Mouse (Mus musculus): ENCODE measurements around the gene Ip6k1.
"Not testable (repeated sequence)": the region's sequence is repeated elsewhere in the genome, so short reads cannot be mapped to it uniquely, and the experiment has no call there.

Gene Ip6k1

DNA sequence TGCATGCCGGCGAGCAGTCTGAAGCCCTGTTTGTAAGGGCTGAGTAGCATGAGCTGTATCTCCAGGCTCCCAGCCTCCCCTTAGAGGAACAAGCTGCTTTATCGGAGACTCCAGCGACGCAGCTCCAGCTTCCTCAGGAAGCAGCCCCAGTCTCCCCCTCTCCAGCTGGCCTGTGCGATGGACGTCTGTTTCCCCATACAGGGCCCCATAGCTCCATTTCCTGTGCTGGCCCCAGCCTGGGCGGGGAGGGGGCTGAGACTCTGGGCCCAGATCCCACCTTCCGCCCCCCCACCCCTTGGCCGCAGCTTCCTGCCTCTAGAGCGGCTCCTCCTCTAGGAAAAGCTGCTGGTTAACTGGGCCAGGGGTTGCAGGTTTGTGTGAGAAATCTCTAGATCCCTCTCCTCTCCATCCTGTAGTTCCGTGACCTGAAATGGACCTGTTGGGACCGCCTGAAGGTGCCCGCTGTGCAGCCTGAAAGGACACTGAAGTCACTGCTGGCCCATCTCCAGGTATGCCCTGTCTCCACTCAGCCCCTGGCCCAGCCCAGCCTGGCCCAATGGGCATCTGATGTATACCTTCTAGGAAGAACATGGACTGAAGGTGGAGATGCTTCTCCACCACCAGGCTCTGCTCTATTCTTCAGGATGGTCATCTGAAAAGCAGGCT is 19.5 kb upstream of the Ip6k1 start, which contains the start of gene Gm20661:
Gene Gm20661, plus strand, starts transcription at position 378 of the 666 bp plus-strand sequence.
- in situ Hi-C loops (cut with MboI, MseI): no loop called here

- in situ Hi-C loops (cut with MboI, MseI): no loop called here
Observed at GRCm38 (mm10) chr9:107983421-107983890, 18.8 kb upstream of the Ip6k1 start.

DNA sequence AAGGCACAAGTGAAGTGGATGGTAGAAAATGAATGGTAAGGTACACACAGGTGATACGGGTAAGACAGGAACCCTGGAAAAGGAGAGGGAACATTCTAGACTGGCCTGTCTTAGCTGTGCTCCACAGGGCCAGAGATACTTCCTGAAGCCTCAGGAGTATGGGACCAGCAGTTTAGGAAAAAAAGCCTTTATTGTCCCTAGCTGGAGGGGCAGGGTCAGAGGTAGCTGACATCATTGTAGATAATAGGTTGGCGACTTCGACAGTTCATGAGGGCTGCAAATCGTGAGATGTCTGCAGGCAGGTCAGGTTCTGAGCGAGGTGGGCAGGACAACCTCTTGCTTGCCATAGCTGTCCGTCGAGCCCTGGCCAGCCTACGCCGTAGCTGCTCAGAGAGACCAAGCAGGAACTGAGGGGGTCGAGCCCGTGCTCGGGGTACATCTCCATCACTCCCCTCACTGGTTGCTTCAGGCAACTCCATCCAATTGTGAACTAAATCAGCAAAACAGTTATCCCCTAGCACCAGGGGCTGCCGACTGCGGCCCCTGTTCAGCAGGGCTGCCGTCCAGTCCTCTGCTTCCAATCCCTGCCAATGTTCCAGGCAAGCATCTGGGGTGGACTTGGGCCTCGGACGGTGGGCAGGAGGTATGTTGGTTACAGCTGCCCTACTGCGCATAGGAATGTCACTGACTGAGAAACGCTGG is 18.1 kb upstream of the Ip6k1 start:
- in situ Hi-C loops (cut with MboI, MseI): no loop called here

DNA sequence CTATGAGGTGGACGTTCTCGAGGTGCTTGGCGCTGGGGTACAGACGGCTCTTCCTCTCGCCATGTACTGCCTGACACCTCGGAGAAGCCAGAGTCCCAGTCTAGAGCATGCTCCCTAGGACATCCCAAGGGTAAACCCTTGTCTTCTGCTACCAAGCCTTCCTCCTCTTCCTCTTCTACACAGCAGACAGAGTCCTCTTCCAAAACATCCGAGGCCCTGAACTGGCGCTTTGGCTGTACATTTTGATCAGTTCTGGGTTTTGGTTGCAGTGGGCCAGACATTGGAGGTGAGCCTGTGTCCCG is 17.6 kb upstream of the Ip6k1 start:
- in situ Hi-C loops (cut with MboI, MseI): no loop called here

DNA sequence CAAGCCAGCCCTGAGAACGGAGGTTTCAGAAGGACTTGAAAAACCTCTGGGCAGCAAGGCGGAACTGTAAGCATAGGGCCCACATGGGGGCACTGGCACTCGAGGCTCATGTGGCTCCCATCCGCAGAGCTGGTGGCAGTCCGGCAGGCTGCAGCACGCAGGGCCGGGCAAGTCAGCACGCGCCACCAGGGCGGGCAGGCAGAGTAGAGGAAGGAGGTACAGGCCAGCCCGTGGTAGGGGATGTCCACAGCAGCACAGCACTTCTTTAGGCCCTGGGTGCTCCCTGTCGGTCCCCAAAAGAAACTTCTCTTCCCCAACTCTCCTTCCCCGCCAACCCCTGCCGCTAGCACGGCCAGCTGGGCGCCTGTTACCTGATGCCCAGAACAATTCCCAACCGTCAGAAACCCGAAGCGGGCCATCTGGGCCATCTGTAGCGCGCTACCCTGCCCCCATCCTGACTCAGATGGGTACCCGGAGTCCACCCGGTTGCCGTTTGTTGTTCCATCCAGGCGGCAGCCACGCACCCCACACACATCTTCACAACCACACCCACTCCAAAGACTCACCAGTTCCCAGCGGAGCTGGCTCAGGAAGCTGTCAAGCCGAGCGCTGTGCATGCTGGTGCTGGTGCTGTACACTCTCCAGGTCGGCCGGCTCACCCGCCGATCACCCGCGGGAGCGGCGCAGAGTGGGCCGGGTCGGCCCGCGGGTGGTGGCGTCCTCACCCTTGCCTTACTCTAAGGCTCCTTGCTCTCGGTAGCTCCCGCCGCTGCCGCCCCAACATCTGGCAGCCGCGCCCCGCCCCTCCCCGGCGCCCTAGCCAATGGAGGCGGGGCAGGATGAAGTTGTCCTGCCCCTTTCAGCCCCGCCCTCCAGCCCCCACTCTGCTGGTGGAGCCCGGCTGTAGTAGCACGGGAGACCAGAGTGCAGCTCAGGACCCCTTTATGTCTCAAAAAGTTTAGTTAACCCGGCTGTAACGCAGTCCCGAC is 16.9 kb upstream of the Ip6k1 start, which contains the start of gene Inka1:
Gene Inka1, minus strand, starts transcription at position 749 of the 989 bp plus-strand sequence.
- in situ Hi-C loops (cut with MboI, MseI): no loop called here

DNA sequence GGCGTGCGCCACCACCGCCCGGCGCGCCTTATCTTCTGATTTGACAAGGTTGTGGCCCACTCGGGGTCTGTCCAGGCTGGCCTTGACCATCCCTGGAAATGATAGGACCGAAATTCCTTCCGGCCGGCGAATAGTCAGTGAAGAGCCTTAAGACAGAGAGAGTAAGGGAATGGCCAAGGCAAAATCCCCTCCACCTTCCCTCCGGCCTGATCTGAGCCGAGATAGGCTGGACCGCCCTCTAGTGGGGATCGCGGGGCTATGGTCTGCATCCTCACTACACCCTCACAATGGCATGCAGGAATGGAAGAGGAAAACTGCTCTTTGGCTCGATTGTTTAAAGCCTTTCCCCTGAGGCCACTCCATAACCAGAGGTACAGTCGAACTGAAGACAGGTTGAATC is 15.9 kb upstream of the Ip6k1 start:
- in situ Hi-C loops (cut with MboI, MseI): no loop called here

GRCm38 (mm10) chr9:107987950-107988349 is 14.4 kb upstream of the Ip6k1 start:
- in situ Hi-C loops (cut with MboI, MseI): no loop called here

DNA sequence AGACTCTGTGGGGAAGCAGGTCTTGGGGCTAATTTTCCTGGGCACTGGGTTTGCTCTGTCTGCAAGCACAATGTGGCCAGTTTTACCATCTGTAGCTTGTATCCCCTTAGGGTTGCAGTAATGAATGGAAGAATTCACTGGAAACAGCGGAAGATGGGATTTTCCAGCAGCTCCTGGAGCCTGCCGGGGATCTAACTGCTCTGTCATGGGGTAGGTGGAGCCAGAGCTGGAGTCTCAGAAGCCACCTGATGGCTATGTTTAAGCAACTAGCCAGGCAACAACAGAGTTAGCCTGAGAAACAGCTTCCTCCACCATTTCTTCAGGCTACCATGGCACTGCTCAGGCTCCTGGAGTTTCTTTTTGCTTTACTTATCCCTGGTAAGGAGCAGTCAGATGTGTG is 10.1 kb upstream of the Ip6k1 start, which contains the start of gene Cdhr4:
Gene Cdhr4, plus strand, starts transcription at position 301 of the 400 bp plus-strand sequence.
- in situ Hi-C loops (cut with MboI, MseI): no loop called here

DNA sequence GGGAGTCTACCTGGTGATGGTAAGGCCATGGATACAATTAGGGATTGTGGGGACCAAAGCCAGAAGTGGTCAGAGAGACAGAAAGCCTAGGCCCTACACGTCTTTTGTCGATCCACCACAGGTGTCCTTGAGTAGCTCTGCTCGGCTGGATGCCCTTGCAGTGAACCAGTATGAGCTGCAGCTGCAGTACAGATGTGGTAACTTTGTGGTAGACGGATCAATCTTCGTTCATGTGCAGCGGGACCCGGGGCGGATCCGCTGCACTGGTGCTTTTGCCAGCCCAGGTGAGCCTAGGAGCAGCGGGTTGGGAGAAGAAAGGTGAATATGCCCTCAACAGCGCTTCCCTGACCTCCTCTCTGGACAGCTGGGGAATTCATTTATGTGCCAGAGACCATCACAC is 9.3 kb upstream of the Ip6k1 start:
- in situ Hi-C loops (cut with MboI, MseI): no loop called here

DNA sequence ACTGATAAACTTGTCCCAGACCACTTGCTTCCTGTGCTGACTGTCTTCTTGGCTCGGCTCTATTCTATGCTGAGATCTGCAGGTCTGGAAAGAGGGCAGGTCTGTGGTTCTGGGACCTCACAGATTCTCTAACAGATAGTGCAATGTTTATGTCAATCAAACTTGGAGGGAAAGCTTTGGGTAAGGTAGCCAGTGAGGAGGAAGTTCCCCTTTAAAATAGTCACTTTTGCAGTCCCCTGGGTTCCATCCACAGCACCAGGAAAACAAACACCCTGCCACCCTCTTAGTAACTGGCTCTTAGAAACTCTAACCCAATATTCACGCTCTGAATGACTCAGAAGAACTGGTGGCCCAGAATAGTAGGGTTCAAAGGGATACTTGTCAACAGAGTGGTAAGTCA is 7.8 kb upstream of the Ip6k1 start:
- in situ Hi-C loops (cut with MboI, MseI): no loop called here

DNA sequence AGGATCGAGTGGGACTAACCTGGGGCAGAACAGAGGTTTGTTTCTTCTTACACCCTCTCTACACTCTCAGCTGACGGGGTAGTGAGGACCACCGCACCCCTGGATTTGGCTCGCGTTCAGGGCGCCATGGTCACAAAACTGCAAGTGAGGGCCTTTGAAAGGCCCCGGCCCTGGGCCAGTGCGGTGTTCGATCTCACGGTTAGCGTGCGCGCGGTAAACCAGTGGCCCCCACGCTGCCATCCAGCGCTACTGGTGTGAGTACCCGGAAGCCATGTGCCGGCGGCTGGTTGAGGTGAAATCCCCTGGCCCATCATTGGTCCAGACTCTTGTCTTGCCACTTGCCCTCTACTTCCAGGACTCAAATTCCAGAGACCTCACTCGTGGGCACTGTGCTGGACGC is 6.8 kb upstream of the Ip6k1 start:
- in situ Hi-C loops (cut with MboI, MseI): no loop called here

- in situ Hi-C loops (cut with MboI, MseI): no loop called here
Observed at GRCm38 (mm10) chr9:107996049-107996448, 6.3 kb upstream of the Ip6k1 start, which contains the start of gene Gm20662. Gm20662 (plus strand) TSS chr9:107996349.

DNA sequence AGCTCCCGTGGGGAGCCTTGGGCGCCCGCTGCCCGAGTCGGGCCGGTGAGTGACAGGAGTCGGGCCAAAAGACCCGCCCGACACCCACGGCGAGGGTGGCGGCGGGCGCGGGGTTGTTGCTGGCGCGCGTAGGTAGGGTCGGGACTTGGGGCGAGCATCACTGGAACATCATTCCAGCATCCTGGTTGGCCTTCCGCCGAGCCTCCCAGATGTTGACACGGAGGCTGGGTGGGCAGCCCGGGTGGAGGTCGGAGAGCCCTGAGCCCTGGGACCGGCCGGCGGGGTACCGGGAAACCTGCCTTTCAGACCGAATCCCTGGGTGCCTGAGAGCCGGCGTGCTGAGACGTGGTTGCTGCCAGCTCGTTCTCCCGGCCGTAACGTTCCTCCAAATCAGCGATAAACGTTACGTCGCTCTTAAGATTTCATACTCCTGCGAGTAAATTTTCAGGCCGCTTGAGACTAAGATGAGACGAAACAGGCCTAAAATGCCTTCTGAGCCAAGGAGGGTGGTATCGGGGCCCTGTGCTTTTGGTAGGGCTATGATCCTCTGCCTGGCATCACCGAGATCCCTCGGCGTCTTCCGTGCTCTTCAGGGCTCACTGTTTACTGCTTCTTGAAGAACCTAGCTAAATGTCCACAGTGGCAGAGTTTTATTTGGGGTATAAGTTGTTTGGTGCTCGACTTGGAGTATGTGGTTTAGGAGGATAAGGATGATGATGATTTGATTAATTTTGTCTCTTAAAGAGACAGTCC is 653 bp downstream of the Ip6k1 start:
- in situ Hi-C loops (cut with MboI, MseI): no loop called here

DNA sequence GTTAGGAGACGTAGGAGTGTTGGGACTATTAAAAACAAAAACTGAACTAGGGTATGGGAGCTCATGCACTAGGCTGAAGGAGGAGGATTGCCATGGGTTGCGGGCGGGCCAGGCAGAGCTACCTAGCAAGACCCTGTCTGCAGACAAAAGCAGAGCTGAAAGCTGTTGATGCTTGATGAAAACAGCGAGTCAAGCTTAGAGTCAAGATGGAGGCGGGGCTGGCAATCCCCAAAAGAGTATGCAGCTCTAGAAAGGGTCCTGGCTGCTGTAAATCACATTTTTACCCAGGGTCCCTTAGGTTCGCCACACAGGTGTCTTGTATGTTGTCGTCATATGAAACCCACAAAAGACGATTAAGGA is 1.2 kb downstream of the Ip6k1 start:
- in situ Hi-C loops (cut with MboI, MseI): no loop called here

GRCm38 (mm10) chr9:108008041-108008440 is 5.7 kb downstream of the Ip6k1 start:
- in situ Hi-C loops (cut with MboI, MseI): no loop called here

DNA sequence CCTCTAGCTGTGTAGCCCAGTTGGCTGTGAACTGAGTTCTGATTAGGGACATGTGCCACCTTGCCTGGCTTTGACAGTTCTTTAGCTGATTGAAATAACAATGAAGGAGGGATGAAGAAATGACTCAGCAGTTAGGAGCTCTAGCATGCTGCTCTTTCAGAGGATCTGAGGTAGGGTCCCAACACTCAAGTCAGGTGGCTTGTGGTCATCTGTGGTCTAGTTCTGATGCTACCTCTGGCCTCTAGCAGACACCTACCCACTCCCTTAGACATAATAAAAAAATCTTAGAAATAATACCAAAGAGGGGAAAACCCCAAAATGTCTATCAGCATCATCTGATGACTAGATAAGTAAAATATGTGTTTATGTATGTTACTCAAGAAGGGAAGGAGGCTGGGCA is 8.1 kb downstream of the Ip6k1 start:
- in situ Hi-C loops (cut with MboI, MseI): no loop called here

- in situ Hi-C loops (cut with MboI, MseI): not testable (repeated sequence)
Observed at GRCm38 (mm10) chr9:108013577-108013976, 11.3 kb downstream of the Ip6k1 start.

GRCm38 (mm10) chr9:108017127-108017526 is 14.8 kb downstream of the Ip6k1 start:
- in situ Hi-C loops (cut with MboI, MseI): no loop called here

DNA sequence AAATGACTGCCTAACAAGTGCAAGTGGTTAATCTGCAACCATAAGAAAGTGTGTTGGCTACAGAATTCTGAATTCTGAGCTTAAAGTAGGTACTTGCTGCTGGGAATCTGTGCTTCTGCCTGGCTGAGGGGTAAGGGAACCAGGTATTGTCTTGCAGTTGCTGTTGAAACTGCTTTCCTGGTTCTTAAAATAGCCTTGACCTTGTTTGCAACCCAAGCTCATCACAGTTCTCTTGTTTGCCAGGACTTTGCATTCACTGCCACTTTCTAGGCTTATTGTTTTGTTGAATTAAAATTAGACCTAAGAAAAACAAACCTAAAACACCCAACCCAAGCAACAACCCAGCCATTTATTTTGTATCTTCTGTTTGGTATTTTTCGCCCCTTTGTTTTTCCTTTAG is 18.4 kb downstream of the Ip6k1 start:
- in situ Hi-C loops (cut with MboI, MseI): no loop called here

GRCm38 (mm10) chr9:108023216-108023615 is 20.9 kb downstream of the Ip6k1 start:
- in situ Hi-C loops (cut with MboI, MseI): no loop called here

GRCm38 (mm10) chr9:108026584-108026983 is 24.3 kb downstream of the Ip6k1 start:
- in situ Hi-C loops (cut with MboI, MseI): no loop called here

All from T-helper 2 cell (primary cell).